Mouse (Mus musculus): ENCODE results near the gene Figla.

- TF ChIP-seq CTCF (IDR thresholded peaks at IDR 0.05; ENCODE audit: control insufficient read depth, insufficient read depth, low read length): no peak
- no peak for TF ChIP-seq POLR2A (IDR thresholded peaks at IDR 0.05; ENCODE audit: borderline replicate concordance, control insufficient read depth, low read depth, low read length)
Observed at GRCm38 (mm10) chr6:86047510-86047909, 31.5 kb downstream of the Figla start.
